Mouse (Mus musculus) intestine, embryonic 16.5 days (tissue): Measurements from ENCODE around the gene 1700102P08Rik. TPM values are rescaled to one million over a fixed set of nuclear protein-coding genes. Genes with fewer than 3 reads are reported as not detected.

Source experiments
- ATAC-seq: fragments of 200-750 bp; cut with Nextera tagmentation; 2 replicates; pipeline ENCODE4 v1.8.0; 2017; ENCODE audit warnings: moderate TSS enrichment, moderate library complexity
- H3K27ac ChIP-seq: fragments of 300-500 bp; sonication (generic); 2 replicates; pipeline ENCODE4 v1.5.1; 2014; ENCODE audit warnings: mild to moderate bottlenecking, low read length
- H3K27me3 ChIP-seq: fragments of 300-500 bp; sonication (generic); replicated peaks from 2 replicates; pipeline ENCODE4 v1.6.1; 2014; ENCODE audit warnings: low read length, control low read depth, mixed read lengths; ENCODE audit not compliant: control insufficient read depth, insufficient read depth
- H3K36me3 ChIP-seq: fragments of 300-500 bp; sonication (generic); 2 replicates; pipeline ENCODE4 v1.6.1; 2014; ENCODE audit warnings: low read length, control low read depth; ENCODE audit not compliant: control insufficient read depth, insufficient read depth
- H3K4me1 ChIP-seq: fragments of 300-500 bp; sonication (generic); 2 replicates; pipeline ENCODE4 v1.6.1; 2014; ENCODE audit warnings: low read length, control low read depth, mixed read lengths; ENCODE audit not compliant: control insufficient read depth, insufficient read depth
- H3K4me2 ChIP-seq: fragments of 300-500 bp; sonication (generic); 2 replicates; pipeline ENCODE4 v1.6.1; 2014; ENCODE audit warnings: low read depth, low read length, control low read depth
- H3K4me3 ChIP-seq: fragments of 300-500 bp; sonication (generic); 2 replicates; pipeline ENCODE4 v1.5.1; 2014; ENCODE audit warnings: mild to moderate bottlenecking, low read length
- H3K9ac ChIP-seq: fragments of 300-500 bp; sonication (generic); 2 replicates; pipeline ENCODE4 v1.6.1; 2014; ENCODE audit warnings: low read depth, low read length
- H3K9me3 ChIP-seq: fragments of 300-500 bp; sonication (generic); 2 replicates; pipeline ENCODE4 v1.6.1; 2016; ENCODE audit warnings: low read length, control low read depth; ENCODE audit not compliant: control insufficient read depth
- WGBS: fragments of 180-500 bp; shearing (Covaris S2); extraction: QIAGEN DNeasy Blood & Tissue Kit; methylation state at CpG from one replicate; pipeline ENCODE4 v1.1.7; 2014; 5-methylcytosine and 5-hydroxymethylcytosine counted together
- polyA plus RNA-seq: library from polyadenylated mRNA; unstranded; fragments of >200 nt; fragmentation: Nextera tagmentation; extraction: Ambion mirVana; gene quantifications from 2 replicates; pipeline ENCODE4 v1.2.1, GENCODE M21; 2015

1700102P08Rik gene
- 0.49 and 0.55 TPM in 2 replicates for polyA plus RNA-seq

- no peaks in the 10 kb centered on the region for H3K9me3 ChIP-seq
- no peak for ATAC-seq
- no peaks in the 10 kb centered on the region for H3K27me3 ChIP-seq
- no peak within 1 kb of the TSS for H3K27ac ChIP-seq
- no peaks in the 10 kb centered on the region for H3K4me1 ChIP-seq
- WGBS = 73% methylated on average over 18 of the region's 18 CpGs
- no peak within 1 kb of the TSS for H3K9ac ChIP-seq
- peaks cover 20% of the 10 kb centered on the region for H3K36me3 ChIP-seq
- no peak within 1 kb of the TSS for H3K4me2 ChIP-seq
- no peak within 1 kb of the TSS for H3K4me3 ChIP-seq
Measured at GRCm38 (mm10) chr9:108392676-108393075, at the start of gene 1700102P08Rik. TSS of gene 1700102P08Rik (plus strand) at chr9:108392805.

DNA sequence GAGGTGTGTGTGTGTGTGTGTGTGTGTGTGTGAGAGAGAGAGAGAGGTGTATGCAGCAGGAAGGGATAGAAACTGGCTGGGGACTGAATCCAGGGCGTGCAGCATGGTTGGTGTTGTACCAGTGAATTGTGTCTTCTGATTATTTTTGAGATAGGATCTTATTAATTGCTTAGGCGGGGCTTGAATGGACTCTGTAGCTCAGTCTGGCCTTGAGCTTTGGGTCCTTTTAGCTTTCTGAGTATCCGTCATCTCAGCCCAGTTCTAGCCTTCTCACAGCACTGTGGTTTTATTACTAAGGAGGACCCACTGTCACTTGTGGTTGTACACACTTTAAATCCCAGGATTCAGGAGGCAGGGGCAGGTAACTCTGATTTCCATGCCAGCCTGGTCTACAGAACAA is 49.3 kb upstream of the 1700102P08Rik start:
- no peaks in the 10 kb centered on the region for H3K27me3 ChIP-seq
- no peak overlapping the region for H3K4me3 ChIP-seq
- H3K4me1 ChIP-seq = peaks cover 32% of the 10 kb centered on the region
- peak overlapping the region; percentile 98 for H3K27ac ChIP-seq
- ATAC-seq = peak; percentile 1; the same call in 1 of the 2 replicates
- H3K4me2 ChIP-seq = no peak overlapping the region; the same call in 1 of the 2 replicates
- H3K9me3 ChIP-seq = no peaks in the 10 kb centered on the region
- H3K9ac ChIP-seq = peak overlapping the region; percentile 29; the same call in 1 of the 2 replicates
- WGBS = 48% methylated on average over 3 of the region's 3 CpGs
- H3K36me3 ChIP-seq = no peaks in the 10 kb centered on the region

- Histone ChIP-seq H3K9me3 (no peaks in the 10 kb centered on the region), H3K27me3 (no peaks in the 10 kb centered on the region), H3K9ac (peak overlapping the region; percentile 29; the same call in 1 of the 2 replicates), H3K27ac (peak overlapping the region; percentile 98), H3K4me2 (no peak overlapping the region; the same call in 1 of the 2 replicates), H3K36me3 (no peaks in the 10 kb centered on the region), H3K4me3 (no peak overlapping the region), H3K4me1 (peaks cover 34% of the 10 kb centered on the region)
- WGBS = 85% methylated on average over 1 of the region's 1 CpGs
- no peak for ATAC-seq
Measured at GRCm38 (mm10) chr9:108343835-108344234, 48.8 kb upstream of the 1700102P08Rik start.

- H3K27ac ChIP-seq = peak overlapping the region; percentile 98
- H3K4me1 ChIP-seq = peaks cover 39% of the 10 kb centered on the region
- no peak overlapping the region for H3K4me2 ChIP-seq
- 94% methylated on average over 4 of the region's 4 CpGs for WGBS
- H3K9ac ChIP-seq = no peak overlapping the region
- no peaks in the 10 kb centered on the region for H3K36me3 ChIP-seq
- no peaks in the 10 kb centered on the region for H3K27me3 ChIP-seq
- H3K4me3 ChIP-seq = no peak overlapping the region
- no peak for ATAC-seq
- H3K9me3 ChIP-seq = no peaks in the 10 kb centered on the region
Measured at GRCm38 (mm10) chr9:108344471-108344870, 48.1 kb upstream of the 1700102P08Rik start.

DNA sequence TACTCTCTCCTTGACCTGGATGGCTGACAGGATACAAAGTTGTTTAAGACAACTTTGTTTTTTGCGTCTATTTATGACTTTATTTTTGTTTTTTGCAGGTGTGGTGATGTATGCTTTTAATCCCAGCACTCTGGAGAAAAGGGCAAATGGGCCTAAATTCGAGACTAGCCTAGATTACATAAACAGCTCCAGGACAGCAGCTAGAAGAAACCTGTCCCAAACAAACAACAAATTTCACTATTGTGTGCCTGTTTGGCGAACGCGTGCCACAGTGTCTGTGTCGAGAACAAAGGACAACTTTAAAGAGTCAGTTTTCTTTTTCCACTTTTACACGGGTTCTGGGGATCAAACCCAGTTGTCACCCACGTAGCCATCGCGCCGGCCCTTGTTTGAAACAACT is 45.6 kb upstream of the 1700102P08Rik start:
- ATAC-seq = no peak
- WGBS = 6% methylated on average over 11 of the region's 11 CpGs

DNA sequence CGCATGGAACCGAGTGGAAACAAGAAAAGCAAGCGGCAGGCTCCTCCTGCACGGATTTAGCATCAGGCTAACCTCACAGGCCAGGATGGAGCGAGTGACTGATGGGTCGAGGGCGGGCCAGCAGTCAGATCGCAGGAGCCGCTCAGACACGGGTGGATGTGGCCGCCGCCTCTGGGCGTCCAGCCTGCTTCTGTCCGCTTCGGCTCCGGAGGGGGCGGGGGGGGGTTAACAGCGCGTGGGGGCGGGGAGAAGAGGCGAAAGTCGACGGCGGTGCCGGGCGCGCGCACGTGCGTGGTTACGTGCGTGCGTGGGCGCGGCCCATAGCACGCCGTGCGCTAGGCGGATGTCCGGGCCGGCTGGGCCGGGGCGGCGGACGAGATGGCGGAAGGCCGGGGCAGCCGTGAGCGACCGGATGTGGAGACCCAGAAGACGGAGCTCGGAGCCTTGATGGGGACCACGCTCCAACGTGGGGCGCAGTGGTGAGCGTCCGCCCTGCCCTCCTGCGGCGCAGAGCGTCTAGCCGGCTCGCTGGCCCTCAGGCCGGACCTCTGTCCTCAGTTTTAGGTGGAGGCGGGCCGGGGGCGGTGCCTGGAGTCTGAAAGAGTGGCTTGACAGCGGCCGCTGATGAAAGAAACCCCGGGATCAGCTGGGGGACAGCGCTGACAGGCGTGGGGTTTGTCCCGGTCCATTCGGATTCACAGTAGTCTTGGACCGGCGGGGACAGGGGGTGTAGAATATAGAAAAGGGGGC is 44.9 kb upstream of the 1700102P08Rik start, which contains the start of gene Usp4:
TSS of gene Usp4 (plus strand) at position 314 of the 750 bp plus-strand sequence.
- WGBS = under 1% methylated on average over 75 of the region's 75 CpGs
- peak within 1 kb of the TSS; percentile 91 for H3K27ac ChIP-seq
- peak within 1 kb of the TSS; percentile 90 for H3K4me3 ChIP-seq

More for the DNA sequence above, 45.6 kb upstream of the 1700102P08Rik start:
- Histone ChIP-seq H3K9ac (peak overlapping the region; percentile 92), H3K27me3 (no peaks in the 10 kb centered on the region), H3K4me2 (peak overlapping the region; percentile 83), H3K9me3 (no peaks in the 10 kb centered on the region), H3K4me1 (peaks cover 25% of the 10 kb centered on the region), H3K4me3 (peak overlapping the region; percentile 90), H3K36me3 (peaks cover 12% of the 10 kb centered on the region), H3K27ac (peak overlapping the region; percentile 91)

DNA sequence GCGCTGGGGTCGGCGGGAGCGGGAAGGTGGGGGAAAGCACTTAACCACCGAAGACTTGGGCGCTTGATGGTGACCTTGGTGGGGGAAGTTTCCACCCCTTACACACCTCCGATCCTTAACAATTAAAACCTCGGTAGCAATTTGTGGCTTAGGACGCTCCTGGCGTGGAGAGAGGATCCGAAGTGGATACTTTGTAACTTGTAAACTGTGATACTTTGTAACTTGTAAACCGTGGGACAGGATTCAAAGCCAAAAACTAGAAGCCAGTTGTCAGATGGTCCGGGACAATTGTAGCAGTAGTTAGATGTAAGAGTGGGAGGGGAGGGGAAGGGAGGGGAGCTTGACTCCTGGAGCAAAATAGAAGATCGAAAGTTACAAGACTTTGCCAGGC is 44.3 kb upstream of the 1700102P08Rik start:
- Histone ChIP-seq H3K4me3 (peak overlapping the region; percentile 90), H3K36me3 (peaks cover 17% of the 10 kb centered on the region), H3K4me2 (peak overlapping the region; percentile 86), H3K4me1 (peaks cover 18% of the 10 kb centered on the region), H3K27me3 (no peaks in the 10 kb centered on the region), H3K27ac (peak overlapping the region; percentile 91), H3K9me3 (no peaks in the 10 kb centered on the region), H3K9ac (peak overlapping the region; percentile 92)
- 4% methylated on average over 14 of the region's 14 CpGs for WGBS
- ATAC-seq = no peak

More for the DNA sequence above, 44.9 kb upstream of the 1700102P08Rik start, which contains the start of gene Usp4:
- peak; percentile 94 for ATAC-seq
- peaks cover 22% of the 10 kb centered on the region for H3K4me1 ChIP-seq
- no peaks in the 10 kb centered on the region for H3K9me3 ChIP-seq
- peak within 1 kb of the TSS; percentile 92 for H3K9ac ChIP-seq
- peaks cover 12% of the 10 kb centered on the region for H3K36me3 ChIP-seq
- H3K27me3 ChIP-seq = no peaks in the 10 kb centered on the region
- H3K4me2 ChIP-seq = peak within 1 kb of the TSS; percentile 86

DNA sequence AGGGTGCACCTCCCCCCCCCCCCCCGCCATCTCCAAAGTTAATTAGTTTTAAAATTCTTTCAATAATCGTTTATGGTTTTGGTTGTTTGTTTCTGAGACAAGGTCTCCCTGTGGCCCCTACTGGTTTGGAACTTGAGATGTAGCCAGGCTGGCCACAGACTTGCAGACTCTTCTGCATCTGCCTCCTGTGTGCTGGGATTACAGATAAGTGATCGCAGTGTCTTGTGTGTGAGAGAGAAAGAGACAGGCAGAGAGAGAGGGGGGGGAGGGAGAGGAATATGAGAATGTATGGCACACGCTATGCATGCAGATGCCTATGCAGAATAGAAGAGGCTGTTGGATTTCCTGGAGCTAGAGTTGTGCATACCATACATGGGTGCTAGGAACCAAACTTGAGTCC is 42.9 kb upstream of the 1700102P08Rik start:
- no peak overlapping the region for H3K4me2 ChIP-seq
- no peak overlapping the region for H3K4me3 ChIP-seq
- H3K9me3 ChIP-seq = no peaks in the 10 kb centered on the region
- H3K27me3 ChIP-seq = no peaks in the 10 kb centered on the region
- H3K27ac ChIP-seq = no peak overlapping the region
- H3K9ac ChIP-seq = no peak overlapping the region
- peaks cover 17% of the 10 kb centered on the region for H3K36me3 ChIP-seq
- no peak for ATAC-seq
- peaks cover 15% of the 10 kb centered on the region for H3K4me1 ChIP-seq
- WGBS = 92% methylated on average over 4 of the region's 4 CpGs

GRCm38 (mm10) chr9:108378234-108378633 is 14.4 kb upstream of the 1700102P08Rik start:
- WGBS = 63% methylated on average over 9 of the region's 9 CpGs
- peak overlapping the region; percentile 29; the same call in 1 of the 2 replicates for H3K27ac ChIP-seq
- H3K36me3 ChIP-seq = peaks cover 20% of the 10 kb centered on the region
- no peak overlapping the region for H3K9ac ChIP-seq
- H3K27me3 ChIP-seq = no peaks in the 10 kb centered on the region
- H3K9me3 ChIP-seq = no peaks in the 10 kb centered on the region
- H3K4me3 ChIP-seq = no peak overlapping the region
- peak; percentile 89 for ATAC-seq
- H3K4me2 ChIP-seq = no peak overlapping the region
- peaks cover 9% of the 10 kb centered on the region for H3K4me1 ChIP-seq
